Mouse (Mus musculus): ENCODE measurements around the gene Arhgap19. TPM values are rescaled to one million over a fixed set of nuclear protein-coding genes. Genes with fewer than 3 reads are reported as not detected.

The Arhgap19 gene
- polyA plus RNA-seq, 1 experiment, result 2.1 TPM

- H3K27me3 ChIP-seq (ENCODE audit: control insufficient read depth, insufficient read depth, low read length), result no peaks in the 10 kb centered on the region
- 4% methylated on average over 1 of the region's 1 CpGs for WGBS
- no peak for TF ChIP-seq CTCF (IDR thresholded peaks at IDR 0.05; ENCODE audit: extremely low read depth, insufficient read length, insufficient replicate concordance, low read depth, low read length)
- no peak for TF ChIP-seq POLR2A (IDR thresholded peaks at IDR 0.05; ENCODE audit: low read depth, low read length)
- H3K27ac ChIP-seq (ENCODE audit: insufficient read depth, low read depth, low read length), result peak overlapping the region; percentile 93
- no peak overlapping the region for H3K4me3 ChIP-seq (ENCODE audit: low read depth, low read length)
- H3K4me1 ChIP-seq (ENCODE audit: control insufficient read depth, insufficient read depth, insufficient read length, low read length), result peaks cover 24% of the 10 kb centered on the region
- peaks cover 3% of the 10 kb centered on the region for H3K36me3 ChIP-seq (ENCODE audit: control insufficient read depth, insufficient read depth, low read length)
These were observed 8.8 kb downstream of the Arhgap19 start for GRCm38 (mm10) chr19:41792934-41793486.

- 98% methylated on average over 2 of the region's 2 CpGs for WGBS
- TF ChIP-seq POLR2A (IDR thresholded peaks at IDR 0.05; ENCODE audit: low read depth, low read length) (no peak), CTCF (IDR thresholded peaks at IDR 0.05; ENCODE audit: extremely low read depth, insufficient read length, insufficient replicate concordance, low read depth, low read length) (peak; percentile 53; the same call in 1 of the 2 replicates)
These were observed 10.5 kb downstream of the Arhgap19 start for GRCm38 (mm10) chr19:41791384-41791783.

DNA sequence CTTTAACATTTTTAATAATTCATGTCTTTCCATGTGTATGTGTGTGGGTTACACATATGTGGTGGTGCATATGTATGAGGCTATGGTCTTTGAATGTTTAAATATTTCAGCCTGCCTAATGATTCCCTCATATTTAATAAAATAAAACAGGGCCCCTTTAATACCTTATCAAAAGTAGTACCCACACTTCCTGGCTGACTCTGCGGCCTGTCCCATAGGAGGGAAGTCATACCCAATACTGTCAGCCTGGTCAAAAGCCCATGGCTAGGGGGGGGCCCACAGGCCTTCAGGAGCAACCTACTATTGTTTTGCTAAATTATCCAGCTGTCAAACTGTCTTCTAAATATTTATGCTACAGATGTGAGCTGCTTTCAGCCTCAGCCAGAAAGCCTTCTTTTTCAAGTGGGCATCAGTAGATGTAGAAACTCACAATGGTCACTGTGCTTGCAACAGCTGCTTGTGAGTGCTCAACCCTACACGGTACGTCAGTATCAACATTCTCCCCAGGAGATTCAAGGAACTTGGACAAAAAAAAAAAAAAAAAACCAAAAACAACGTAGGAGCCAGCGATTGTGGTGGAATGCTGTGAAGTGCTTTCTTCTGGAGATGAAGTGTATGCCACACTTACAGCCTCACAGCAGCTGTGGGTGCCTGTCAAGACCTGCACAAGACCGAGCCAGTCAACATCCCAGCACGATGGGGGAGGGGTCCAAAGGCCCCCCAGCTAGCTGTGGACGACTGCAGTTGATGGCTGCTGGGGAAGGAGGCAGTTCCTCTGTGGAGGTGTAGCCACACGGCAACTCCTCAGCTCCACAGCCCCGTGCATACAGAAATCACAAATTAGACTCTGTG, 12.5 kb downstream of the Arhgap19 start:
- Histone ChIP-seq H3K4me1 (ENCODE audit: control insufficient read depth, insufficient read depth, insufficient read length, low read length) (peaks cover 13% of the 10 kb centered on the region; the same call in 1 of the 2 replicates), H3K27ac (ENCODE audit: insufficient read depth, low read depth, low read length) (no peak overlapping the region), H3K4me3 (ENCODE audit: low read depth, low read length) (no peak overlapping the region), H3K36me3 (ENCODE audit: control insufficient read depth, insufficient read depth, low read length) (peaks cover 22% of the 10 kb centered on the region), H3K27me3 (ENCODE audit: control insufficient read depth, insufficient read depth, low read length) (no peaks in the 10 kb centered on the region)
- TF ChIP-seq CTCF (IDR thresholded peaks at IDR 0.05; ENCODE audit: extremely low read depth, insufficient read length, insufficient replicate concordance, low read depth, low read length), result no peak
- no peak for TF ChIP-seq POLR2A (IDR thresholded peaks at IDR 0.05; ENCODE audit: low read depth, low read length)
- WGBS, result 73% methylated on average over 10 of the region's 10 CpGs

More at GRCm38 (mm10) chr19:41791384-41791783, 10.5 kb downstream of the Arhgap19 start:
- peaks cover 8% of the 10 kb centered on the region for H3K36me3 ChIP-seq (ENCODE audit: control insufficient read depth, insufficient read depth, low read length)
- H3K4me1 ChIP-seq (ENCODE audit: control insufficient read depth, insufficient read depth, insufficient read length, low read length), result peaks cover 18% of the 10 kb centered on the region
- H3K4me3 ChIP-seq (ENCODE audit: low read depth, low read length), result no peak overlapping the region
- H3K27ac ChIP-seq (ENCODE audit: insufficient read depth, low read depth, low read length), result no peak overlapping the region
- H3K27me3 ChIP-seq (ENCODE audit: control insufficient read depth, insufficient read depth, low read length), result no peaks in the 10 kb centered on the region

GRCm38 (mm10) chr19:41786896-41787295, 15.0 kb downstream of the Arhgap19 start:
- Histone ChIP-seq H3K4me1 (ENCODE audit: control insufficient read depth, insufficient read depth, insufficient read length, low read length) (peaks cover under 1% of the 10 kb centered on the region; the same call in 1 of the 2 replicates), H3K27me3 (ENCODE audit: control insufficient read depth, insufficient read depth, low read length) (no peaks in the 10 kb centered on the region), H3K27ac (ENCODE audit: insufficient read depth, low read depth, low read length) (no peak overlapping the region), H3K36me3 (ENCODE audit: control insufficient read depth, insufficient read depth, low read length) (peaks cover 26% of the 10 kb centered on the region), H3K4me3 (ENCODE audit: low read depth, low read length) (no peak overlapping the region)
- WGBS, result 98% methylated on average over 1 of the region's 1 CpGs
- no peak for TF ChIP-seq CTCF (IDR thresholded peaks at IDR 0.05; ENCODE audit: extremely low read depth, insufficient read length, insufficient replicate concordance, low read depth, low read length)

DNA sequence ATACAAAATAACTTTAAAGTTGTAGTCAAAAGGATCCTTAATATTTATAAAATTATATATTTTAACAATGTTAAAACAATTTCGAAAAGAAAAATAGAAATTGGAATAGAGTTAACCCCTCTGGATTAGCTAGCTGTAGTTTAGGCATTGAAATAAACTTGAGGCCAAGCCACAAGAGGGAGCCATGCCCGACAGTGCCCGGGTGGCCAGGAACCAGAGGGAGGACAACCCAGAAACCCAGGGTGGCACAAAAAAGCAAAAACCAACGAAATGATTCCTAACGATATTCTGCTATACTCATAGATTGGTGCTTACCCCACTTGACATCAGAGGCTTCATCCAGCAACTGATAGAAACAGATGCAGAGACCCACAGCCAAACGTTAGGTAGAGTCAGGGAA, 24.3 kb downstream of the Arhgap19 start:
- no peak overlapping the region for H3K27ac ChIP-seq (ENCODE audit: insufficient read depth, low read depth, low read length)
- WGBS, result 72% methylated on average over 6 of the region's 6 CpGs
- no peaks in the 10 kb centered on the region for H3K4me1 ChIP-seq (ENCODE audit: control insufficient read depth, insufficient read depth, insufficient read length, low read length)
- no peak overlapping the region for H3K4me3 ChIP-seq (ENCODE audit: low read depth, low read length)
- H3K36me3 ChIP-seq (ENCODE audit: control insufficient read depth, insufficient read depth, low read length), result peaks cover 45% of the 10 kb centered on the region
- TF ChIP-seq CTCF (IDR thresholded peaks at IDR 0.05; ENCODE audit: extremely low read depth, insufficient read length, insufficient replicate concordance, low read depth, low read length), result peak; percentile 38; the same call in 1 of the 2 replicates
- no peak for TF ChIP-seq POLR2A (IDR thresholded peaks at IDR 0.05; ENCODE audit: low read depth, low read length)
- H3K27me3 ChIP-seq (ENCODE audit: control insufficient read depth, insufficient read depth, low read length), result no peaks in the 10 kb centered on the region

GRCm38 (mm10) chr19:41768711-41769110, 33.1 kb downstream of the Arhgap19 start:
- Histone ChIP-seq H3K4me1 (ENCODE audit: control insufficient read depth, insufficient read depth, insufficient read length, low read length) (no peaks in the 10 kb centered on the region), H3K4me3 (ENCODE audit: low read depth, low read length) (no peak overlapping the region), H3K27ac (ENCODE audit: insufficient read depth, low read depth, low read length) (no peak overlapping the region), H3K27me3 (ENCODE audit: control insufficient read depth, insufficient read depth, low read length) (no peaks in the 10 kb centered on the region), H3K36me3 (ENCODE audit: control insufficient read depth, insufficient read depth, low read length) (peaks cover 18% of the 10 kb centered on the region)
- TF ChIP-seq CTCF (IDR thresholded peaks at IDR 0.05; ENCODE audit: extremely low read depth, insufficient read length, insufficient replicate concordance, low read depth, low read length), result no peak
- no peak for TF ChIP-seq POLR2A (IDR thresholded peaks at IDR 0.05; ENCODE audit: low read depth, low read length)
- WGBS, result 84% methylated on average over 7 of the region's 7 CpGs

DNA sequence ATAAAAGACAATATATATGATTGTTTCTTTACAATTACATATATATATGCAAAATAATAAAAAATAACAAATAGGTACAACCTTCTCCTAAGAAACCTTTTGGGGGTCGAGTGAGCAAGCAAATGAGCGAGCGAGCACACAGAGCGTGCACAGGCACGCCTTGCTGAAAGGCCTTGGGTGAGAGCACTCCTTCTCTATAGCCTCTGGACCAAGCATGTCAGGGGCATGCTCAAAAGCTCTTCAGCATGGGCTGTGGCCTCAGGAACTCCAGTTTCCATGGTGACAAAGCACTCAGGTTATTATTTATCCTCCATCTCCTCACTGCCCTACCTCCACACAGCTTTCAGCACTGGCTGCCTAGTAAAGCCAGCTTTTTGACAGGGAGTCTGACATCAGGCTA, 35.2 kb downstream of the Arhgap19 start:
- H3K4me3 ChIP-seq (ENCODE audit: low read depth, low read length), result no peak overlapping the region
- TF ChIP-seq POLR2A (IDR thresholded peaks at IDR 0.05; ENCODE audit: low read depth, low read length) (no peak), CTCF (IDR thresholded peaks at IDR 0.05; ENCODE audit: extremely low read depth, insufficient read length, insufficient replicate concordance, low read depth, low read length) (no peak)
- no peak overlapping the region for H3K27ac ChIP-seq (ENCODE audit: insufficient read depth, low read depth, low read length)
- H3K4me1 ChIP-seq (ENCODE audit: control insufficient read depth, insufficient read depth, insufficient read length, low read length), result no peaks in the 10 kb centered on the region
- H3K27me3 ChIP-seq (ENCODE audit: control insufficient read depth, insufficient read depth, low read length), result no peaks in the 10 kb centered on the region
- 91% methylated on average over 5 of the region's 5 CpGs for WGBS
- peaks cover 5% of the 10 kb centered on the region for H3K36me3 ChIP-seq (ENCODE audit: control insufficient read depth, insufficient read depth, low read length)

Data from small intestine, adult 2 months (tissue).